Mouse (Mus musculus): ENCODE measurements at regions not wholly inside any gene's neighbourhood (a gene's known extent, or its start where the extent isn't known, plus 50 kb on each side); places are given as distances from the start of the nearest gene placed in this dataset.

- DNase-seq (ENCODE audit: inconsistent ontology term): no peak
Measured at GRCm38 (mm10) chr1:147411816-147412215, 917.3 kb downstream of the Brinp3 start.

GRCm38 (mm10) chr1:147440402-147440801, 945.8 kb downstream of the Brinp3 start:
- DNase-seq (ENCODE audit: inconsistent ontology term): no peak

- DNase-seq (ENCODE audit: inconsistent ontology term): peak; percentile 23
Measured at GRCm38 (mm10) chr1:147446601-147447000, 952.0 kb downstream of the Brinp3 start.

All from Muller cell, postnatal 12 days (primary cell).